Mouse (Mus musculus) hindbrain, embryonic 16.5 days (tissue): Measurements from ENCODE around the gene Ppm1f. TPM values are rescaled to one million over a fixed set of nuclear protein-coding genes. Genes with fewer than 3 reads are reported as not detected.
"Not testable (repeated sequence)": the region's sequence is repeated elsewhere in the genome, so short reads cannot be mapped to it uniquely, and the experiment has no call there.

Experiments used
- ATAC-seq: fragments of 200-750 bp; cut with Nextera tagmentation; 2 replicates; pipeline ENCODE4 v1.8.0; 2017; ENCODE audit warnings: moderate TSS enrichment, moderate library complexity
- H3K27ac ChIP-seq: fragments of 300-500 bp; sonication (generic); 2 replicates; pipeline ENCODE4 v1.5.1; 2014; ENCODE audit warnings: low read depth, mild to moderate bottlenecking, control low read depth, low read length, moderate library complexity
- H3K27me3 ChIP-seq: fragments of 300-500 bp; sonication (generic); replicated peaks from 2 replicates; pipeline ENCODE4 v1.6.1; 2014; ENCODE audit warnings: low read length; ENCODE audit not compliant: control insufficient read depth, insufficient read depth
- H3K36me3 ChIP-seq: fragments of 300-500 bp; sonication (generic); 2 replicates; pipeline ENCODE4 v1.6.1; 2014; ENCODE audit warnings: mild to moderate bottlenecking, low read length, moderate library complexity, mixed read lengths; ENCODE audit not compliant: control insufficient read depth, insufficient read depth
- H3K4me1 ChIP-seq: fragments of 300-500 bp; sonication (generic); 2 replicates; pipeline ENCODE4 v1.6.1; 2014; ENCODE audit warnings: low read depth, low read length; ENCODE audit not compliant: control insufficient read depth, insufficient read depth
- H3K4me2 ChIP-seq: fragments of 300-500 bp; sonication (generic); 2 replicates; pipeline ENCODE4 v1.6.1; 2014; ENCODE audit warnings: mild to moderate bottlenecking, low read length, control low read depth, moderate library complexity
- H3K4me3 ChIP-seq: fragments of 300-500 bp; sonication (generic); 2 replicates; pipeline ENCODE4 v1.5.1; 2014; ENCODE audit warnings: mild to moderate bottlenecking, low read length, control low read depth, moderate library complexity
- H3K9ac ChIP-seq: fragments of 300-500 bp; sonication (generic); 2 replicates; pipeline ENCODE4 v1.6.1; 2014; ENCODE audit warnings: low read depth, mild to moderate bottlenecking, control low read depth, low read length, moderate library complexity
- H3K9me3 ChIP-seq: fragments of 300-500 bp; sonication (generic); 2 replicates; pipeline ENCODE4 v1.6.1; 2014; ENCODE audit warnings: mild to moderate bottlenecking, low read length, moderate library complexity; ENCODE audit not compliant: control insufficient read depth
- WGBS: fragments of 180-500 bp; shearing (Covaris S2); extraction: QIAGEN DNeasy Blood & Tissue Kit; methylation state at CpG from one replicate; pipeline ENCODE4 v1.1.7; 2014; 5-methylcytosine and 5-hydroxymethylcytosine counted together
- polyA plus RNA-seq: library from polyadenylated mRNA; unstranded; fragments of >200 nt; fragmentation: Nextera tagmentation; extraction: Ambion mirVana; gene quantifications from 2 replicates; pipeline ENCODE4 v1.2.1, GENCODE M21; 2015

Ppm1f gene
- 25.7 and 33.8 TPM in 2 replicates for polyA plus RNA-seq

DNA sequence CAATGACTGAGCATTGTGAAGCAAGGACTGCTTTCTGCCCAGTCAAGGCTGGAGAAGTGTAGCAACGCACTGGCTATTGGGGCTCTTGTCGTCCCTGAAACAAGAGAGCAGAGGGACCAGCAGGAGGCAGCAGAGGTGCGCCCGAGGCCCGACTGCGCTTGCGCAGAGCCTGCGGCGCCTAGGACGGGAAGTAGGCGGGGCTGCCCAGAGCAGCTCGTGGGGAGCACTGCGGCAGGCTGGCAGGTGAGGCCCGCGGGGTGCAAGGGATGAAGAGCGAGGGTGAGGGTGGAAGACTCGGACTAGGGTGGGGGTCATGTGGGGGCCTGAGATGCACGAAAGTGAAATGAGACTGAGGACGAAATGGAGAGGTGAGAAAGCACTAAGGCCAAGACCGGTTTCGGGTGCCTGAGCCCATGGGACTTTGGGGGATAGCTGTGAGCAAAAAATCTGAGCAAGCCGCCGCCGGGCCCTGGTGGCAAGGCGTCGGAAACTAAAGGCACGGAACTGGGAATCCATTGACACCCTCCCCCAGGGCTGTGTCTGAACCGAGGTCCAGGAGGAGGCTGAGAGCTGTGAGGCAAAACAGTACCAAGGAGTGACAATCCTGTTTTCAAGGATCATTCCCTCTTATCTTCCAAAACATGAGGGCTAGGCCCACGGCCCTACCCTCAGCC lies at the start of gene Ppm1f:
TSS of gene Ppm1f (plus strand) at position 88 of the 674 bp plus-strand sequence.
- peak; percentile 94 for ATAC-seq
- Histone ChIP-seq H3K4me1 (peaks cover 13% of the 10 kb centered on the region), H3K4me2 (peak within 1 kb of the TSS; percentile 64), H3K9me3 (no peaks in the 10 kb centered on the region), H3K36me3 (peaks cover 15% of the 10 kb centered on the region), H3K27ac (peak within 1 kb of the TSS; percentile 72), H3K9ac (peak within 1 kb of the TSS; percentile 78), H3K27me3 (no peaks in the 10 kb centered on the region), H3K4me3 (peak within 1 kb of the TSS; percentile 63)
- under 1% methylated on average over 29 of the region's 29 CpGs for WGBS

DNA sequence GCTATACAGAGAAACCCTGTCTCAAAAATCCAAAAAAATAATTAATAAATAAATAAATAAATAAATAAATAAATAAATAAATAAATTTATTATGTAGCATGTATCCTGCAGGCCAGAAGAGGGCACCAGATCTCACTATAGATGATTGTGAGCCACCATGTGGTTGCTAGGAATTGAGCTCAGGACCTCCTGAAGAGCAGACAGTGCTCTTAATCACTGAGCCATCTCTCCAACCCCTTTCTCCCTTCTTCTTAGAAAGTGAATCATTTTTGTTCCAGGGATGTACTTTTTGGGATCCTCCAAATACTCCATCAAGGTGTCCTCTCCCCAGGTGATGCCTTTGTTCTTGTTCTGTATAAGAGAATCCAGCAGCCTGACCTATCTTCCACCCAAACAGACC lies 47.1 kb upstream of the Ppm1f start:
- H3K4me3 ChIP-seq: no peak overlapping the region
- H3K27me3 ChIP-seq: no peaks in the 10 kb centered on the region
- H3K36me3 ChIP-seq: no peaks in the 10 kb centered on the region
- no peak for ATAC-seq
- H3K9ac ChIP-seq: no peak overlapping the region
- no peak overlapping the region for H3K27ac ChIP-seq
- no peak overlapping the region for H3K4me2 ChIP-seq
- H3K4me1 ChIP-seq: no peaks in the 10 kb centered on the region
- H3K9me3 ChIP-seq: no peaks in the 10 kb centered on the region

GRCm38 (mm10) chr16:16852411-16852810 lies 43.9 kb upstream of the Ppm1f start:
- 78% methylated on average over 3 of the region's 3 CpGs for WGBS
- Histone ChIP-seq H3K4me2 (no peak overlapping the region), H3K9me3 (no peaks in the 10 kb centered on the region), H3K4me1 (no peaks in the 10 kb centered on the region), H3K36me3 (no peaks in the 10 kb centered on the region), H3K4me3 (no peak overlapping the region), H3K27me3 (no peaks in the 10 kb centered on the region), H3K9ac (no peak overlapping the region), H3K27ac (no peak overlapping the region)
- ATAC-seq: no peak

- H3K9me3 ChIP-seq: no peaks in the 10 kb centered on the region
- no peak for ATAC-seq
- no peaks in the 10 kb centered on the region for H3K4me1 ChIP-seq
- no peak overlapping the region for H3K4me2 ChIP-seq
- no peak overlapping the region for H3K4me3 ChIP-seq
- H3K27me3 ChIP-seq: no peaks in the 10 kb centered on the region
- WGBS: 29% methylated on average over 6 of the region's 6 CpGs
- no peak overlapping the region for H3K27ac ChIP-seq
- no peaks in the 10 kb centered on the region for H3K36me3 ChIP-seq
- no peak overlapping the region for H3K9ac ChIP-seq
Measured at GRCm38 (mm10) chr16:16854836-16855235, 41.4 kb upstream of the Ppm1f start.

DNA sequence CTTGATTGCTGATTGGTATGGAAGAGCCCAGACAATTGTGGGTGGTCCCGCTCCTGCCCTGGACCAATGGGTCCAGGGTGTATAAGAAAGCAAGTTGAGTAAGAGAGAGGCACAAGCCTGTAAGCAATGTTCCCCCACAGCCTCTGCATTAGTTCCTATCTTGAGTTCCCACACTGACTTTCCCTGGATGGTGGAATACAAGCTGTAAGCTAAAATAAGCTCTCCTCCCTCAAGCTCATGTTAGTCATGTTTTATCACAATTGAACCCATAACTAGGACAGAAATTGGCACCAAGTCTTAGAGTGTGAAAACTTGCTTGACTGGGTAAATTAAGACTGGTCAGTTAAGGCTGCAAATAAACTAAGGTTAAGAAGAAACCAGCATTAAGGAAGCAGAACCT lies 40.7 kb upstream of the Ppm1f start:
- no peak overlapping the region for H3K4me2 ChIP-seq
- no peak for ATAC-seq
- no peaks in the 10 kb centered on the region for H3K4me1 ChIP-seq
- H3K36me3 ChIP-seq: no peaks in the 10 kb centered on the region
- H3K9me3 ChIP-seq: no peaks in the 10 kb centered on the region
- H3K4me3 ChIP-seq: no peak overlapping the region
- H3K27ac ChIP-seq: no peak overlapping the region
- WGBS: 100% methylated on average over 1 of the region's 1 CpGs
- H3K9ac ChIP-seq: no peak overlapping the region
- no peaks in the 10 kb centered on the region for H3K27me3 ChIP-seq

GRCm38 (mm10) chr16:16856054-16856453 lies 40.2 kb upstream of the Ppm1f start:
- H3K27me3 ChIP-seq, H3K4me3 ChIP-seq, H3K9me3 ChIP-seq, H3K36me3 ChIP-seq, H3K9ac ChIP-seq, H3K27ac ChIP-seq, H3K4me1 ChIP-seq, ATAC-seq, H3K4me2 ChIP-seq: not testable (repeated sequence)
- 91% methylated on average over 9 of the region's 9 CpGs for WGBS

DNA sequence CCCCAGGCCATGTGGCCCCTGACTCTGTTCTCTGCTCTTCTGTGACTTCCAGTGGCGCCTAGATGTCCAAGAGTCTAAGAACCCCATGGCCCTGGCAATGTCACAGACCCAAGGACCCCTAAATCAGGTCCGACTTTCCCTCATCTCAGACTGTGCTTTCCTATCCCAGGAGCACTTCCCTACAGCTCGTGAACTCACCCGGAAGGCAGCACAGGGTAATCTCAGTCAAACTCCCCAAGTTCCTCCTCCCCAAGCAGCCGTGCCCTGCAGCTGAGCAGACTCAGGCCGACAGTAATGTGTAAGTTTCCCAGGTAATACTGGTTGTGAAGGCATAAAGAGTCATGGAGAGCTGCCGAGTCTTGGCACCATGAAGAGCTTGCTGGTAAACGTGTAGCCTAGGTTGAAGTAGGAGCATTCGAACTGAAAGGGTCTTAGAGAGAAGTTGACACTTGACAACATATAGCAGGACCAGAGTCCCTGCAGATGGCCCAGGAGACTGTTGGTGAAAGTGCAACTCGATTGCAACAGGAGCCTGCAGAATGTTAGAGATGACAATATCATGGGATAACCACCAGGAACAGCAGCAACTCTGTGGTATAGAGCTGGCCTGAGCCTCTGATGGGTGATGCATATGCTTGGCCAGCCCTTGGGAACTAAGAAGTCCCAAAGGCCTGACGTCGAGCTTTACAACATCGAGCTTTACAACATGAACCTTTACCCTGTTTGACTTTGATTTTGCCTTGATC lies 39.4 kb upstream of the Ppm1f start:
- no peak for ATAC-seq
- H3K4me3 ChIP-seq: no peak overlapping the region
- H3K4me1 ChIP-seq: no peaks in the 10 kb centered on the region
- no peak overlapping the region for H3K9ac ChIP-seq
- H3K27ac ChIP-seq: no peak overlapping the region
- H3K36me3 ChIP-seq: no peaks in the 10 kb centered on the region
- H3K27me3 ChIP-seq: no peaks in the 10 kb centered on the region
- H3K4me2 ChIP-seq: no peak overlapping the region
- WGBS: 77% methylated on average over 13 of the region's 13 CpGs
- H3K9me3 ChIP-seq: no peaks in the 10 kb centered on the region

DNA sequence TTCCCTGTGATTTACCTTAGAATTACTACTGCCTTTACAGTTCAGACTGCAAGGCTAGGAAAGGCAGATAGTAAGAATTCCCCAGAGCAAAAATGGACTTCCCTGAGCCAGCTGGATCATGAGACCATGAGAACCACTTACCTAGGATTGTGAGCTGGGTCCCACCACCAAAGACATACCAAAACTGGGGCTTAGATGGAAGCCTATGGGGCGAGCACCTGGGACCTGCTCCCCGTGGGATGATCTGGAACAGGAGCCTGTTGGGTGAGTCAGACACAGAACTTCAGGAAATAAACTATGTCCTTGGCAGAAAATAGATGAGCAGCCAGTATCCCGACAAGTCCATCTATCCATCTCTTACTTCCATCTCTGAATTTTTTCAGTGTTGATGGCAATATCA lies 34.0 kb upstream of the Ppm1f start:
- H3K4me3 ChIP-seq: no peak overlapping the region
- no peak for ATAC-seq
- H3K36me3 ChIP-seq: no peaks in the 10 kb centered on the region
- H3K27me3 ChIP-seq: no peaks in the 10 kb centered on the region
- no peak overlapping the region for H3K9ac ChIP-seq
- no peak overlapping the region for H3K27ac ChIP-seq
- no peak overlapping the region for H3K4me2 ChIP-seq
- H3K4me1 ChIP-seq: no peaks in the 10 kb centered on the region
- WGBS: 84% methylated on average over 3 of the region's 3 CpGs
- H3K9me3 ChIP-seq: no peaks in the 10 kb centered on the region

GRCm38 (mm10) chr16:16863978-16864377 lies 32.3 kb upstream of the Ppm1f start, which contains the start of gene Igll1:
Igll1 (minus strand) TSS chr16:16863985.
- Histone ChIP-seq H3K4me1 (no peaks in the 10 kb centered on the region), H3K4me2 (no peak within 1 kb of the TSS), H3K36me3 (no peaks in the 10 kb centered on the region), H3K4me3 (no peak within 1 kb of the TSS), H3K27ac (no peak within 1 kb of the TSS), H3K9me3 (no peaks in the 10 kb centered on the region), H3K27me3 (no peaks in the 10 kb centered on the region), H3K9ac (no peak within 1 kb of the TSS)
- no peak for ATAC-seq
- 73% methylated on average over 2 of the region's 2 CpGs for whole genome bisulfite sequencing
